In genomic region chr11:116011529-116012261, GRCm38 (mm10) we compare ENCODE assay signal across 8 mouse cellular contexts. TPM values are rescaled to one million over a fixed set of nuclear protein-coding genes. Genes with fewer than 3 reads are reported as not detected.
A peak's percentile ranks its signal among the peaks of the same experiment; 100 is the strongest.
DNase-seq lines count a peak whose midpoint lies in the region; ATAC-seq and TF ChIP-seq lines count a peak whose summit lies in the region.

No protein-coding gene starts in this region.

- H3K36me3 ChIP-seq in C2C12 (ENCODE audit: control insufficient read depth, insufficient read depth), result peaks cover 19% of the 10 kb centered on the region
- no peaks in the 10 kb centered on the region for H3K36me3 ChIP-seq in forebrain, embryonic 15.5 days
- H3K36me3 ChIP-seq in liver, embryonic 15.5 days (replicated peaks), result peaks cover 27% of the 10 kb centered on the region

- no peaks in the 10 kb centered on the region for H3K27me3 ChIP-seq in C2C12 (ENCODE audit: control insufficient read depth, insufficient read depth, insufficient read length)
- H3K27me3 ChIP-seq in forebrain, embryonic 15.5 days, result no peaks in the 10 kb centered on the region
- peaks cover 33% of the 10 kb centered on the region for H3K27me3 ChIP-seq in liver, embryonic 15.5 days

- H3K79me2 ChIP-seq in C2C12 (ENCODE audit: control insufficient read depth, insufficient read depth), result peaks cover 15% of the 10 kb centered on the region

- no peak for TF ChIP-seq CTCF in C2C12 (IDR thresholded peaks at IDR 0.05; ENCODE audit: control insufficient read depth, insufficient read depth, insufficient read length)

- H3K9ac ChIP-seq in forebrain, embryonic 15.5 days (replicated peaks), result peak overlapping the region; percentile 67
- peak overlapping the region; percentile 73 for H3K9ac ChIP-seq in liver, embryonic 15.5 days

- peak; percentile 16 for DNase-seq in cerebellum, adult 8-10 months
- DNase-seq in cerebellum, adult 9-11 months, result no peak
- no peak for DNase-seq in ovary, adult 18-20 months (ENCODE audit: low spot score)
- DNase-seq in layer of hippocampus, adult 11-12 months (ENCODE audit: low spot score), result no peak
- DNase-seq in B cell, adult 2 months, result no peak

- WGBS in forebrain, embryonic 15.5 days, result 21% methylated on average over 14 of the region's 14 CpGs
- 22% methylated on average over 14 of the region's 14 CpGs for WGBS in liver, embryonic 15.5 days (ENCODE audit: insufficient replicate concordance)

- H3K27ac ChIP-seq in forebrain, embryonic 15.5 days (replicated peaks), result peak overlapping the region; percentile 73; the same call in 1 of the 2 replicates
- peak overlapping the region; percentile 81 for H3K27ac ChIP-seq in liver, embryonic 15.5 days (replicated peaks)

- peaks cover 22% of the 10 kb centered on the region for H3K4me1 ChIP-seq in forebrain, embryonic 15.5 days
- peaks cover 41% of the 10 kb centered on the region for H3K4me1 ChIP-seq in liver, embryonic 15.5 days (replicated peaks)

- peak overlapping the region; percentile 87 for H3ac ChIP-seq in C2C12 (ENCODE audit: control insufficient read depth, insufficient read length, low read depth)

- H3K9me3 ChIP-seq in forebrain, embryonic 15.5 days, result no peaks in the 10 kb centered on the region
- H3K9me3 ChIP-seq in liver, embryonic 15.5 days (replicated peaks), result no peaks in the 10 kb centered on the region

- peak overlapping the region; percentile 66 for H3K4me3 ChIP-seq in C2C12 (ENCODE audit: insufficient read depth, poor library complexity, severe bottlenecking)
- H3K4me3 ChIP-seq in forebrain, embryonic 15.5 days, result peak overlapping the region; percentile 68
- peak overlapping the region; percentile 66 for H3K4me3 ChIP-seq in liver, embryonic 15.5 days (replicated peaks)

- H3K4me2 ChIP-seq in forebrain, embryonic 15.5 days (replicated peaks), result peak overlapping the region; percentile 86
- peak overlapping the region; percentile 91 for H3K4me2 ChIP-seq in liver, embryonic 15.5 days

- peaks cover 4% of the 10 kb centered on the region for H3K79me3 ChIP-seq in C2C12 (ENCODE audit: low read depth)

- peak; percentile 2; the same call in 1 of the 2 replicates for ATAC-seq in forebrain, embryonic 15.5 days (replicated peaks)
- 0 out of 2 replicates have a peak, but pooled peaks have one; percentile 11 for ATAC-seq in liver, embryonic 15.5 days (ENCODE audit: insufficient read depth)

TF ChIP-seq in C2C12, 6 proteins besides CTCF, POLR2A, EP300 and RAD21:
- no peak for TF ChIP-seq MAX (IDR thresholded peaks at IDR 0.05)
- no peak for TF ChIP-seq CEBPB (IDR thresholded peaks at IDR 0.05; ENCODE audit: low read depth)
- TF ChIP-seq MYOG (IDR thresholded peaks at IDR 0.05; ENCODE audit: control insufficient read depth, extremely low read depth, insufficient read length), result no peak

RNA-seq across cellular contexts. Expression of gene Galk1, which starts 0.8 kb away (rescaled TPM):
- 150 TPM for polyA plus RNA-seq in C2C12 (2012; fragmentation: generic; extraction: Trizol)
- polyA plus RNA-seq in forebrain, embryonic 15.5 days (2015; fragmentation: Nextera tagmentation; extraction: Ambion mirVana), result 58.9 and 64.2 TPM in 2 replicates
- polyA plus RNA-seq in liver, embryonic 15.5 days (2015; fragmentation: Nextera tagmentation; extraction: Ambion mirVana), result 168 and 190 TPM in 2 replicates

RNA-seq across cellular contexts. Expression of gene H3f3b, which starts 16.1 kb away (rescaled TPM):
- 633 TPM for polyA plus RNA-seq in C2C12 (2012; fragmentation: generic; extraction: Trizol)
- 2,534 and 2,591 TPM in 2 replicates for polyA plus RNA-seq in forebrain, embryonic 15.5 days (2015; fragmentation: Nextera tagmentation; extraction: Ambion mirVana)
- polyA plus RNA-seq in liver, embryonic 15.5 days (2015; fragmentation: Nextera tagmentation; extraction: Ambion mirVana), result 540 and 595 TPM in 2 replicates

RNA-seq across cellular contexts. Expression of gene Unk, which starts 18.4 kb away (rescaled TPM):
- 14.5 TPM for polyA plus RNA-seq in C2C12 (2012; fragmentation: generic; extraction: Trizol)
- 40.4 and 40.8 TPM in 2 replicates for polyA plus RNA-seq in forebrain, embryonic 15.5 days (2015; fragmentation: Nextera tagmentation; extraction: Ambion mirVana)
- polyA plus RNA-seq in liver, embryonic 15.5 days (2015; fragmentation: Nextera tagmentation; extraction: Ambion mirVana), result 10.1 and 11.6 TPM in 2 replicates

RNA-seq across cellular contexts. Expression of gene Itgb4, which starts 37.2 kb away (rescaled TPM):
- 0.49 TPM for polyA plus RNA-seq in C2C12 (2012; fragmentation: generic; extraction: Trizol)
- 0.52 and 0.69 TPM in 2 replicates for polyA plus RNA-seq in forebrain, embryonic 15.5 days (2015; fragmentation: Nextera tagmentation; extraction: Ambion mirVana)
- 0.18 and 0.31 TPM in 2 replicates for polyA plus RNA-seq in liver, embryonic 15.5 days (2015; fragmentation: Nextera tagmentation; extraction: Ambion mirVana)
